Mouse (Mus musculus): ENCODE data around the gene Atg5. TPM values are rescaled to one million over a fixed set of nuclear protein-coding genes. Genes with fewer than 3 reads are reported as not detected.
A peak's percentile ranks its signal among the peaks of the same experiment; 100 is the strongest.

Gene Atg5
- polyA plus RNA-seq, 1 experiment from 2014 or later: 61.0 TPM

DNA sequence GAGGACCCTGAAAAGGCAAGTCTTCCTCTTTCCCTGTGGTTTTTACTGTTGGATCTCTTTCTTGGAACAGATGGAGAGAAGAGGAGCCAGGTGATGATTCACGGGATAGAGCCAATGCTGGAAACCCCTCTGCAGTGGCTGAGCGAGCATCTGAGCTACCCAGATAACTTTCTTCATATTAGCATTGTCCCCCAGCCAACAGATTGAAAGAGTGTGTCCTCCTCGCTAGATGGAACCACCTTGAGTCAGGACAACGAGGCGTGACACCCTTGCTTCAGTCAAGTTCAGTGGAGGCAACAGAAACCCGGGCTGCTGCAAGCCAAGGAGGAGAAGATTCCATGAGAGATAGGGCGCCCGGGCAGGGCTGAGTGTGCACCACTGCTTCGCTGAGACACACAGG is 94.7 kb downstream of the Atg5 start:
- Histone ChIP-seq H3K27me3 (ENCODE audit: low read depth, poor library complexity, severe bottlenecking) (no peaks in the 10 kb centered on the region), H3K9me3 (replicated peaks) (no peaks in the 10 kb centered on the region), H3K4me3 (no peak overlapping the region), H3K36me3 (peaks cover 4% of the 10 kb centered on the region; the same call in 1 of the 2 replicates), H3K27ac (replicated peaks) (no peak overlapping the region), H3K4me1 (peaks cover 10% of the 10 kb centered on the region)
- WGBS: 92% methylated on average over 9 of the region's 9 CpGs
- no peak for DNase-seq (ENCODE audit: low spot score)

DNA sequence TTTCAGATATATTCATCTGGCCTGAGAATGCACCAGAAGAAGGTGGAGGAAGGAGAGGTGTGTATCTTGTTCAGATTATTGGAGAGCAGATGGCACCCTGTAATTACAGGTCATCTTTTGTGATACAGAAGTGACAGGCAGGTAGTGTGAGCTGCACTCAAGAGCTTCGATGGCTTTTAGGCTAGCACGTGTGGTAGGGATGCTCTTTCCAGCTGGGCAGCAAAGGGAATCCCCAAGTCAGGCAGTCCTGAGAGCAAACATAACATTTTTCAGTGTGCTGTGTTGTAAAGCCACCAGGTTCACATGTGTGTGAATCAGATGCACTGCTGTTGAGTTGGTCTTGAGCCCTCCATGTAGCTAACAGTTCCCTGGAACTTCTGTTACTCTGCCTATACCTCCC is 98.0 kb downstream of the Atg5 start:
- no peaks in the 10 kb centered on the region for H3K9me3 ChIP-seq (replicated peaks)
- H3K4me1 ChIP-seq: peaks cover 10% of the 10 kb centered on the region
- DNase-seq (ENCODE audit: low spot score): no peak
- no peaks in the 10 kb centered on the region for H3K27me3 ChIP-seq (ENCODE audit: low read depth, poor library complexity, severe bottlenecking)
- no peak overlapping the region for H3K4me3 ChIP-seq
- H3K27ac ChIP-seq (replicated peaks): no peak overlapping the region
- WGBS: 92% methylated on average over 2 of the region's 2 CpGs
- peaks cover 4% of the 10 kb centered on the region; the same call in 1 of the 2 replicates for H3K36me3 ChIP-seq

DNA sequence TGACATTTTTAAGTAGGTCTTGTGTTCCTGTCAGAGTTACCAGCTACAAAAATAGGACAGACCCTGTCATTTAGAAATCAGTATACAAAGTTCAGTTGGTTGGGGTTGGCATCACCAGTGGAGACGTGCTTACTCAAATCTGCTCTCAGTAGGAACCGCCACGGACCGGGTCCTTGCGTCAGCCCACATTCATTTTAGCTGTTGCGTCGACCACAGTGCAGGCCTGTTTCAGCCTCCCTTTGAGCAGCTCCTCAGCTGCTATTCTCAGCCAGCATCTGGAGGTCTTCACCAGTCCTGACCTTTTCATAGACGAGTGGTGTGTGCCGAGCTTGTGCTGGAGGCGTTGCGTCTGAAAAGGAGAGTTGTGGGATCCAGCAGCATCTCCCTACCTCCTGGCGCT is 98.9 kb downstream of the Atg5 start:
- 83% methylated on average over 12 of the region's 12 CpGs for WGBS
- Histone ChIP-seq H3K27me3 (ENCODE audit: low read depth, poor library complexity, severe bottlenecking) (no peaks in the 10 kb centered on the region), H3K4me1 (peaks cover 10% of the 10 kb centered on the region), H3K36me3 (peaks cover 4% of the 10 kb centered on the region; the same call in 1 of the 2 replicates), H3K9me3 (replicated peaks) (no peaks in the 10 kb centered on the region), H3K27ac (replicated peaks) (no peak overlapping the region), H3K4me3 (no peak overlapping the region)
- DNase-seq (ENCODE audit: low spot score): no peak

DNA sequence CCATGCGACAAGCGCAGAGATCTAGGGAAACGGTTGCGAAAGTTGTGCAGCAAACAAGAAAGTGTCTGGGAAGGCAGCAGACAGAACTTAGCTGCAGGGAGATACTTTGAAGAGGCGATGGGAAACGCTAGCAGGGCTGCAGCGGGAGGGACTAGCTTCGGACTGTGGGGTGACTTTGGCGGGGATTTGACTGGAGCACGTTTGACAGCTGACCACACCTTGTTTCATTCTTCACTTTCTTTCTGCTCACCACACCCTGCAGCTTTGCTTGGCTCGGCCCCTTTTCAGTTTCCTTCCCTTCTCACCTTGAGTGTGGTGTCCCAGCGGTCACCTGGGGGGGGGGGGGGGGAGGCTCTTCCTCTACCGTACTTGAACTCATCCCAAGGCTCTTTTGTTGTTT is 100.4 kb downstream of the Atg5 start:
- no peak overlapping the region for H3K4me3 ChIP-seq
- no peaks in the 10 kb centered on the region for H3K27me3 ChIP-seq (ENCODE audit: low read depth, poor library complexity, severe bottlenecking)
- no peaks in the 10 kb centered on the region for H3K9me3 ChIP-seq (replicated peaks)
- 69% methylated on average over 12 of the region's 13 CpGs for WGBS
- H3K27ac ChIP-seq (replicated peaks): no peak overlapping the region
- no peak for DNase-seq (ENCODE audit: low spot score)
- H3K36me3 ChIP-seq: no peaks in the 10 kb centered on the region
- H3K4me1 ChIP-seq: peaks cover 10% of the 10 kb centered on the region

DNA sequence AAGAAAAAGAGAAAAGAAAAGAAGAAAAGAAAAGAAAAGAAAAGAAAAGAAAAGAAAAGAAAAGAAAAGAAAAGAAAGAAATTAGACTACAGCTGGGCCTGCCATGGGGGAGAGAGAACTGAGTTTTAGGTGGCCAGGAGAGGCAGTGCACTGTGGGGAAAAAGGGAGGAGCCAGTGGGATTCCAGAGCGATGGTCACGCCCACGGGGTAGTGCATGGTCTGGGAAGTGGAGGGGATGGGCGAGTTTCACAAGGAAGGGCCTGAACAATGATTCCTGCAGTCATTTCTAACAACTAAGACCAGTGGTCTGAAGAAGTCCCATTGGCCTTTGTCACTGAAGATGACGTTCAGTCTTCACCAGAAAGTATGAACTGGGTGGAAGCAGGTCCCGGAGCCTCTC is 102.5 kb downstream of the Atg5 start:
- no peaks in the 10 kb centered on the region for H3K9me3 ChIP-seq (replicated peaks)
- H3K4me3 ChIP-seq: no peak overlapping the region
- no peak overlapping the region for H3K27ac ChIP-seq (replicated peaks)
- H3K27me3 ChIP-seq (ENCODE audit: low read depth, poor library complexity, severe bottlenecking): no peaks in the 10 kb centered on the region
- no peak for DNase-seq (ENCODE audit: low spot score)
- 64% methylated on average over 6 of the region's 6 CpGs for WGBS
- no peaks in the 10 kb centered on the region for H3K4me1 ChIP-seq
- no peaks in the 10 kb centered on the region for H3K36me3 ChIP-seq

DNA sequence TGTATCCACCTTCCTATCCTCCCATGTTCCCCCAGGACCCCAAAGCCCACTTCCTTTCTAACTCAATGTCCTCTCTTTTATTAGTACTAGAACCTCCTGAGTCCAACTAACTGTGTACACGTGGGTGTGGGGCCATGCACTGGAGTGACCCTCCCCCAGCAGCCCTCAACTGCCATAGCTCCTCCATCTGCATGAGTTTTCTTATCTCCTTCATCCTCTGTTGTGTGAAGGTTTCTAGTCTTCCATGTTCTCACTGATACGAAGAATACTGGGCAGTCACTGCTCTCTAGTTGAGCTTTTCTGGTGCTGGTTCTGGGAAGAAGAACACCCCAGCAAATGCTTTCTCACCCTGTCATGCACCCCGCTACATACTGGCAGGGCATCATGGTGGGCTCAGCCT is 104.1 kb downstream of the Atg5 start:
- 88% methylated on average over 3 of the region's 3 CpGs for WGBS
- DNase-seq (ENCODE audit: low spot score): no peak
- Histone ChIP-seq H3K36me3 (no peaks in the 10 kb centered on the region), H3K4me1 (no peaks in the 10 kb centered on the region), H3K27ac (replicated peaks) (no peak overlapping the region), H3K4me3 (no peak overlapping the region), H3K27me3 (ENCODE audit: low read depth, poor library complexity, severe bottlenecking) (no peaks in the 10 kb centered on the region), H3K9me3 (replicated peaks) (no peaks in the 10 kb centered on the region)

DNA sequence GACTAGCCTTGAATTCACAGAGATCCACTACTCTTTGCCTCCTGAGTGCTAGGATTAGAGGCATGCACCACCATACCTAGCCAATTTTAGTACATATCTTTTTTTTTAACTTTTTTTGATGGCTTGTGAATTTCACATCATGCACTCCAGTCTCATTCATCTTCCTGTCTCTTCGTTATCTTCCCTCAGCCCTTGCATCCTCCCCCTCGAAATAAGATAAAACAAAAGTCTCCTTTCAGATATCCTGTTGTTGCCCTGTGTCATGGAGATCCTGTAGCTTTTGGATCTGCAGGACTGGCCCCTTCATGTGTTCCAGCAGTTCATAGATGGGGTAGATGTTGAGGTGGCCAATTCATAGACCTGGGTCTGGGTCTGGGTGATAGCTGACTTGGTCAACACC is 106.5 kb downstream of the Atg5 start:
- no peaks in the 10 kb centered on the region for H3K4me1 ChIP-seq
- no peak overlapping the region for H3K27ac ChIP-seq (replicated peaks)
- H3K4me3 ChIP-seq: no peak overlapping the region
- 85% methylated on average over 2 of the region's 2 CpGs for WGBS
- no peaks in the 10 kb centered on the region for H3K27me3 ChIP-seq (ENCODE audit: low read depth, poor library complexity, severe bottlenecking)
- DNase-seq (ENCODE audit: low spot score): no peak
- no peaks in the 10 kb centered on the region for H3K36me3 ChIP-seq
- H3K9me3 ChIP-seq (replicated peaks): no peaks in the 10 kb centered on the region

DNA sequence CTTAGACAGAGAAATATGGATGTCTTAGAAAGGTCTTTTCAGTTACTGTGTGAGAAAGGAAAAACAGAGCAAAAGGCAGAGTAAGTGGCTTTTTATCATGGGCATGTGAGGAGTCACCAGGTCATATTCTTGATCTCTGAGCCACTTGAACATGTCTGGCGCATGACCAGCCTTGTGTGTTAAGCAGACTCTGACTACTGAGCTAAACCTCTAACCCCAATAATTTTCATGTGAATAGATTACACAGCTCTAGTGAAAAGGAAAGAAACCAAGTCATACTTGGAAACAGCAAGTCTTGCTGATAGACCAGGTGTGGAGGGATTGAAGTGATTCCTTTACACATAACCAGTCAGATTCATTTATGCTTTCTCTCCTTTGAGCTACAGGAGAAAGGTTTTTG is 107.3 kb downstream of the Atg5 start:
- Histone ChIP-seq H3K4me1 (peaks cover 5% of the 10 kb centered on the region), H3K9me3 (replicated peaks) (no peaks in the 10 kb centered on the region), H3K4me3 (no peak overlapping the region), H3K36me3 (no peaks in the 10 kb centered on the region), H3K27ac (replicated peaks) (no peak overlapping the region), H3K27me3 (ENCODE audit: low read depth, poor library complexity, severe bottlenecking) (no peaks in the 10 kb centered on the region)
- WGBS: 83% methylated on average over 1 of the region's 1 CpGs
- no peak for DNase-seq (ENCODE audit: low spot score)

DNA sequence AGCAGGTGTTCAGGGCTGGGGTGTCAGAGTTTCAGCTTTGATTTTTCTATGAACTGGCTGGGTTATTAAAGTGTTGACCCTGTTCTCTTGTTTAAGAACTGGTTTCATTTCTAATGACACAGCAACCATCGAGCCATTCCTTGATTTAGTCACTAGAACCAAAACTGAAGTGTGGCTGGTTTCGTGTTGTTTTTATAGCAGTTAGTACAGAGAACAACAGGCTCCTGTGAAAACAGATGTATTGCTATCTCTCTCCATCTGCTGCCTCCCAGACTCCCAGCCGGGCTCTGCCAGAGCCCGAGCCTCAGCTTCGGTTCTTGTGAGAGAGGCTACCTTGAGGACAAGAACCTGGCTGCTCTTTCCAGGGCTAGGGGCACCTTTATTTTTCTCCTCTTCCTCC is 109.7 kb downstream of the Atg5 start:
- H3K27ac ChIP-seq (replicated peaks): no peak overlapping the region
- peaks cover 12% of the 10 kb centered on the region for H3K4me1 ChIP-seq
- no peaks in the 10 kb centered on the region for H3K9me3 ChIP-seq (replicated peaks)
- 78% methylated on average over 5 of the region's 5 CpGs for WGBS
- H3K4me3 ChIP-seq: no peak overlapping the region
- H3K27me3 ChIP-seq (ENCODE audit: low read depth, poor library complexity, severe bottlenecking): no peaks in the 10 kb centered on the region
- no peaks in the 10 kb centered on the region for H3K36me3 ChIP-seq
- no peak for DNase-seq (ENCODE audit: low spot score)

DNA sequence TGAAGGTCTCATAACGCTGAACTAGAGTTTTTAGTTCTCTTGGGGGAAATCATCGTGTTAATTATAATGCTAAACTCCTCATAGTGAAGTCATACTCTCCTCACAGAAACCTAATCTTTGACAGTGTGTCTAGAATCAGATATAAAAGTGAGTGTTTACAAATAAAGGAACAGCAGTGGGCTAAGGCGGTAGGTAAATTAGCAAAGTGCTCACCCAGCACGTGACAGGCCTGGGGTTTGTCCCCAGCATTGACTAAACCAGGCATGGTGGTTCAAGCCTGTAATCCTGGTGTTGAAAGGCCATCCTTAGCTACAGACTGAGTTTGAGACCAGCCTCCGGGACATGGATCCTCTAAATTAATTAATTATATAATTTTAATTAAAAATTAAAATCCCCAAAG is 110.2 kb downstream of the Atg5 start:
- DNase-seq (ENCODE audit: low spot score): no peak
- Histone ChIP-seq H3K4me1 (peaks cover 12% of the 10 kb centered on the region), H3K36me3 (no peaks in the 10 kb centered on the region), H3K27ac (replicated peaks) (no peak overlapping the region), H3K9me3 (replicated peaks) (no peaks in the 10 kb centered on the region), H3K4me3 (no peak overlapping the region), H3K27me3 (ENCODE audit: low read depth, poor library complexity, severe bottlenecking) (no peaks in the 10 kb centered on the region)
- WGBS: 95% methylated on average over 5 of the region's 5 CpGs

DNA sequence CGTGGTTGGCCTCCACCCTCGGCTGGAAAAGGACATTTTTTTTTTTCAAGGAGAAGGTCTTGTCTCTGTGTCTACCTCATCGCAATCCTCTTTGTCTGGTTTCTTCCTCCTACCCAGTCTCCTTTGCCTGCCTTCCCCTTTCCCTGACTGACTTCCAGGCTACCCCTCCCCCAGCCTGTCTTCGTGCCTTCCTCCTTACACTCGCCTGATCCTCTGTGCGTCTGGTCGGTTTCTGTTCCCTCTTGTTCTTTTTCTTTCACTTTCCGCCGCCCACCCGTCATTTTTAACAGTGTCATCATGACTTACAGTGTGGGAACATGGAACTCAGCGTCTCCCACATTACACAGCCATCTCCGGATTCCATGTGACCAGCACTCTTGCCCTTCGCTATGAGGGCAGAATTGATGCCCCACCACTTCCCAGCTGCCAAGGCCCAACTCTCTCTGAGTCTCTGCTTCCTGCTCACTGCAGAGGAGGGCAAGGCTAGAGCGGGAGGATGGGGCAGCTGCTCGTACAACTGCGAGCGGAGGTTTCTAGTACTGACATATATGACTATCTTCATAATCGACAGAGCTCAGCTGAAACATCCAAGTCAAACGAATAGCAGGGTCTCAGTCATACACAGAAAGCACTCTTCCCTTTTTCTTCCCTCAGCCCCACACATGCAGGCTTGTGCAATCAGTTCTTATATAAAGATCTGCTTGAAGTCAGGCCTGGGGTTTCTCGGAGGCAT is 112.5 kb downstream of the Atg5 start:
- Histone ChIP-seq H3K4me1 (peaks cover 12% of the 10 kb centered on the region), H3K27ac (replicated peaks) (0 out of 2 replicates have a peak overlapping the region, but pooled peaks have one; percentile 23), H3K9me3 (replicated peaks) (no peaks in the 10 kb centered on the region), H3K27me3 (ENCODE audit: low read depth, poor library complexity, severe bottlenecking) (no peaks in the 10 kb centered on the region), H3K36me3 (no peaks in the 10 kb centered on the region), H3K4me3 (no peak overlapping the region; the same call in 1 of the 2 replicates)
- WGBS: 58% methylated on average over 20 of the region's 20 CpGs
- DNase-seq (ENCODE audit: low spot score): no peak

DNA sequence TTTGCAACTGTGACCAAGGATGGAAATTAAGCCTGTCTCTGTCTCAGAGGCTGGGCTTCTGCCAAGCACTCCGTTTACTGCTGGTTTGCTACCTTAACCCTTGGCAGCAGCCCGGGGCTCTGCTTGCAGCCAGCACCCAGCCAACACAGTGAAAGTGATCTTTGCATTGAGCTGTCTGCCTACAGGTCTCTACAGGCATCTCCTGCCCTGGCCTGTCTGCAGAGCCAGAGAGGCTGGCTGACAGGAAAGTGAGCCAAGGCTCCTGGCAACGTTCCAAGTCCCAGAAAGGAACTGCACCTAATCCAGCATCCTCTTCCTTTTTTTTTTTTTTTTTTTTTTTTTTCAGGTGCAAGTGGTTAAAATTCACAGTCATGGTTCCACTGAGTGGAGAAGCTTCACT is 113.2 kb downstream of the Atg5 start:
- DNase-seq (ENCODE audit: low spot score): no peak
- H3K36me3 ChIP-seq: no peaks in the 10 kb centered on the region
- WGBS: 53% methylated on average over 3 of the region's 3 CpGs

DNA sequence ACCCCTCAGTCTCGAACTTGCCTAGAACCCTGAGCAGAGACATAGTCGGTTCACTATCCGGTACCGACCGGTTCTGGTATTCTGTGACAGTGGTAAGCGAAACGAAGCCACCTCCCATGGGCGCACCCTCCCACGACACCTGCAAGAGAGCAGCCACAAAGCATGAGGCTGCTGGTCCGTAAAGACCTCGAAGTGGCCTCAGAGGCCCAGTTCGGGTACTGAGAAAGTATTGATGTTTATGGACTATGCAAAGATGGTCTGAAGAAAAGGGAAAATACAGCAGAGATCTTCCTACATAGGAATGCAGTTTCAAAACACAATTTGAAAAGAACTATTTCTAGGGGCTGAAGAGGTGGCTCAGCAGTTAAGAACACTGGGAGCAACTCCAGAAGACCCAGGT is 113.8 kb downstream of the Atg5 start:
- no peaks in the 10 kb centered on the region for H3K27me3 ChIP-seq (ENCODE audit: low read depth, poor library complexity, severe bottlenecking)
- H3K9me3 ChIP-seq (replicated peaks): no peaks in the 10 kb centered on the region
- no peak overlapping the region for H3K4me3 ChIP-seq
- no peak for DNase-seq (ENCODE audit: low spot score)
- no peak overlapping the region for H3K27ac ChIP-seq (replicated peaks)
- WGBS: 89% methylated on average over 12 of the region's 12 CpGs
- peaks cover 12% of the 10 kb centered on the region for H3K4me1 ChIP-seq
- no peaks in the 10 kb centered on the region for H3K36me3 ChIP-seq

More for the DNA sequence above, 113.2 kb downstream of the Atg5 start:
- Histone ChIP-seq H3K9me3 (replicated peaks) (no peaks in the 10 kb centered on the region), H3K27ac (replicated peaks) (no peak overlapping the region), H3K4me1 (peaks cover 12% of the 10 kb centered on the region), H3K27me3 (ENCODE audit: low read depth, poor library complexity, severe bottlenecking) (no peaks in the 10 kb centered on the region), H3K4me3 (no peak overlapping the region)

Measured in midbrain, embryonic 10.5 days (tissue).